ENCODE assay signal across 15 mouse cellular contexts in the genomic region with DNA sequence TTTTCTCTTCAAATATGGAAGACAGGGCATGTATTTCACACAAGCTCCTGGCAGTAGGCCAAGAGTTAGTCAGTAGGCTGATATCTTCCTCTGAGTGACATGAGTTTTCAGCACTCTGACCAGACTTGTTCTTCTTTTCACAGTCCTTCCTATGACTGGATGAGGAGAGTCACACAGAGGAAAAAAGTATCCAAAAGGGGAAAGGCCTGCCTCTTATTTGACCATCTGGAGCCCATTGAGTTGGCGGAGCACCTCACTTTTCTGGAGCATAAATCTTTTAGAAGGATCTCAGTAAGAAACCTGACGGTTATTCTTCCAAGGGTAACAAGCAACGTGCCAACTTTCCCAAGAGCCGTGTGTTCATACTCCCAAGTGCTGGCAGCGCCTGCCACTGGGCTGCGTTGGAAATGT. TPM values are rescaled to one million over a fixed set of nuclear protein-coding genes. Genes with fewer than 3 reads are reported as not detected.
DNase-seq lines count a peak whose midpoint lies in the region; ATAC-seq lines count a peak whose summit lies in the region.
"Had no signal": no experiment of that assay in that cellular context is flagged by ENCODE, and none has a peak within 500 bp of the region (broad histone marks: within the 10 kb centered on the region; RNA-seq: fewer than 3 reads in every experiment).

No protein-coding gene starts in this region.

- H3K9ac ChIP-seq in intestine, embryonic 15.5 days = no peak overlapping the region
- H3K9ac ChIP-seq: liver, embryonic 13.5 days had no signal

- H3K9me3 ChIP-seq in intestine, embryonic 15.5 days = no peaks in the 10 kb centered on the region
- H3K9me3 ChIP-seq: liver, embryonic 13.5 days had no signal

- intact Hi-C loops in left cerebral cortex, postnatal 36 days (cut with DNase I) = no loop called here
- intact Hi-C loops in left cerebral cortex, postnatal 10 days (cut with DNase I) = no loop called here

- no peak overlapping the region for H3K4me3 ChIP-seq in intestine, embryonic 15.5 days (replicated peaks)
- H3K4me3 ChIP-seq: heart, adult 2 months; liver, embryonic 13.5 days had no signal

- peak; percentile 82 for ATAC-seq in frontal cortex, adult (ENCODE audit: low TSS enrichment)
- no peak for ATAC-seq in intestine, embryonic 15.5 days

- WGBS in intestine, embryonic 15.5 days = 94% methylated on average over 6 of the region's 6 CpGs

- H3K36me3 ChIP-seq in intestine, embryonic 15.5 days = no peaks in the 10 kb centered on the region
- H3K36me3 ChIP-seq: liver, embryonic 13.5 days had no signal

- no peaks in the 10 kb centered on the region for H3K27me3 ChIP-seq in intestine, embryonic 15.5 days (replicated peaks)
- H3K27me3 ChIP-seq: liver, embryonic 13.5 days had no signal

- H3K27ac ChIP-seq in intestine, embryonic 15.5 days = no peak overlapping the region
- H3K27ac ChIP-seq: heart, adult 2 months; liver, embryonic 13.5 days had no signal

- no peak overlapping the region for H3K4me2 ChIP-seq in intestine, embryonic 15.5 days (replicated peaks)
- H3K4me2 ChIP-seq: liver, embryonic 13.5 days had no signal

- no peak for DNase-seq in frontal cortex, postnatal 14 days (ENCODE audit: low spot score in 2 of 2)
- DNase-seq in left cerebral cortex, postnatal 36 days (ENCODE audit: low spot score in 2 of 2) = peak; percentile 9 to 30
- no peak for DNase-seq in left cerebral cortex, postnatal 10 days (ENCODE audit: extremely low spot score in 1 of 2, low spot score in 2 of 2)
- peak; percentile 69 for DNase-seq in brain, adult 2 months (ENCODE audit: low read depth, low spot score)
- DNase-seq in heart, postnatal 4 days = peak; percentile 46
- DNase-seq in urinary bladder, postnatal 10 days (ENCODE audit: low spot score) = no peak
- DNase-seq: adrenal gland, adult 8-10 months; cerebellum, adult 11-12 months; embryo, embryonic 11 days; liver, embryonic 13.5 days; lung, postnatal 14 days; midbrain, embryonic 14.5 days had no signal

- H3K4me1 ChIP-seq in intestine, embryonic 15.5 days (replicated peaks) = no peaks in the 10 kb centered on the region
- H3K4me1 ChIP-seq: liver, embryonic 13.5 days had no signal

RNA-seq across cellular contexts. Expression of gene Fam98a, which starts 53.5 kb away (rescaled TPM):
- 10 to 100 TPM; 41.8 to 42.2 TPM for total RNA-seq in left cerebral cortex, postnatal 36 days (2021)
- 10 to 100 TPM; 52.9 to 61.7 TPM for total RNA-seq in left cerebral cortex, postnatal 10 days (2021)
- 10 to 100 TPM; 35.2 to 40.4 TPM for total RNA-seq in heart, postnatal 4 days (2021)
- polyA plus RNA-seq in intestine, embryonic 15.5 days (2015; fragmentation: Nextera tagmentation; extraction: Ambion mirVana) = 23.8 and 24.9 TPM in 2 replicates

Comparison
In these comparisons a context has a peak if more than half of its experiments do, and no peak if none do; other contexts are left out.
1. DNase-seq: peak in left cerebral cortex, postnatal 36 days (2 of 2), brain, adult 2 months (single experiment) and heart, postnatal 4 days (single experiment); none in frontal cortex, postnatal 14 days (0 of 2), left cerebral cortex, postnatal 10 days (0 of 2) and urinary bladder, postnatal 10 days (single experiment).